Mouse (Mus musculus) liver, postnatal 0 days (tissue): Measurements from ENCODE around the gene Hspd1.

Source experiments
- CTCF ChIP-seq: sonication (generic); IDR thresholded peaks from 2 replicates; pipeline ENCODE4 v1.5.1; 2016; ENCODE audit warnings: antibody characterized with exemption, low read depth
- EP300 ChIP-seq: IDR thresholded peaks from 2 replicates; pipeline ENCODE4 v1.6.1; 2016; ENCODE audit warnings: antibody characterized with exemption, low read depth, mild to moderate bottlenecking

DNA sequence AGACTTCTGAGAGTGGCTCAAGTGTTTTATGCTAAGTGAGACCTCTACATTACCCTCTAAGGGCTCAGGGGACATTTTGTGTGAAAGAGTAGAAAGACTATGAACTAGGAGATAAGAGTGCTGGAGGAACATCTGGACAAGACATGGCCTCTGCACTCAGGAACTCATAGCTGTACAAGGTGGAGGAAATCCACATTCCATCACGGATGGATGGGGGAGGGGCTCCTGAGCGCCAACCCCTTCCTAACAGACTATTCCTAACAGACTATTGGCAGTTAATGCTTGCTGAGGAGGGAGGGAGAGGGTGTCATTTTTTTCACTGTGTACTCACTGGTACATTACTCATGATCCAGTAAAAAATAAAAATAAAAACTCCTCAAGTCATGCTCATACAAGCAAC is 13.3 kb downstream of the Hspd1 start:
- TF ChIP-seq CTCF (no peak), EP300 (no peak)
